Mouse (Mus musculus): ENCODE data around the gene Vmn1r32. TPM values are rescaled to one million over a fixed set of nuclear protein-coding genes. Genes with fewer than 3 reads are reported as not detected.
A peak's percentile ranks its signal among the peaks of the same experiment; 100 is the strongest.

The Vmn1r32 gene
- polyA plus RNA-seq (2014; fragmentation: Nextera tagmentation; extraction: Ambion mirVana), result 0.11 TPM in 1 of 2 replicates, not detected in the other

GRCm38 (mm10) chr6:66559996-66560395 is at the start of gene Vmn1r32:
TSS of gene Vmn1r32 (minus strand) at chr6:66560096.
- Histone ChIP-seq H3K4me1 (ENCODE audit: control insufficient read depth, insufficient read depth, low read length) (no peaks in the 10 kb centered on the region), H3K4me3 (replicated peaks; ENCODE audit: low read depth, low read length) (no peak within 1 kb of the TSS), H3K36me3 (ENCODE audit: control insufficient read depth, insufficient read depth, low read length) (no peaks in the 10 kb centered on the region), H3K4me2 (ENCODE audit: low read length) (no peak within 1 kb of the TSS), H3K9ac (replicated peaks; ENCODE audit: low read length) (no peak within 1 kb of the TSS), H3K9me3 (ENCODE audit: control insufficient read depth, low read length) (no peaks in the 10 kb centered on the region), H3K27ac (replicated peaks; ENCODE audit: low read depth, low read length) (no peak within 1 kb of the TSS), H3K27me3 (ENCODE audit: control insufficient read depth, insufficient read depth, low read length) (no peaks in the 10 kb centered on the region)
- 79% methylated on average over 1 of the region's 1 CpGs for WGBS
- no peak for DNase-seq
- ATAC-seq (ENCODE audit: low FRiP score, low TSS enrichment), result no peak

DNA sequence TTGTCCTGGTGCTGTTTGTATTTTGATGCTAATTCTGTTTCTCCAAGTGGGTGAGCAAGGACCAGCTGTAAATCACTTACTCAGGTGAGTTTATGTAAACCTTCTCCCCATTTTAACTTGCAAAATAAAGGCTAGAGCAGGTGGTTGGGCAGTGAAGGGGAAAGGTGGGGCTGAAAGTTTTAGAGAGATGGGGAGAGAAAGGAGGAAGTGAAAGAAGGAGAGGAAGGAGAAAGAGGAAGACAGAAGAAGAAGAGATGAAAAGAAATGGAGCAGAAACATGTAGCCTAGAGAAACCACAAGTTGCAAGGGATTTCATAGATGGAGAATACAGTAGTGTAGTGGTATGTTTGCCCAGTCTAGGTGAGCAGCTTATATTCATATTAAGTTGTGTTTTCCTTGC is 35.9 kb upstream of the Vmn1r32 start:
- H3K27me3 ChIP-seq (ENCODE audit: control insufficient read depth, insufficient read depth, low read length), result no peaks in the 10 kb centered on the region
- DNase-seq, result no peak
- ATAC-seq (ENCODE audit: low FRiP score, low TSS enrichment), result no peak

GRCm38 (mm10) chr6:66535966-66536365 is 23.9 kb downstream of the Vmn1r32 start:
- H3K4me3 ChIP-seq (replicated peaks; ENCODE audit: low read depth, low read length), result peak overlapping the region; percentile 71
- H3K9me3 ChIP-seq (ENCODE audit: control insufficient read depth, low read length), result no peaks in the 10 kb centered on the region
- peak; percentile 2 for DNase-seq
- peaks cover 14% of the 10 kb centered on the region for H3K36me3 ChIP-seq (ENCODE audit: control insufficient read depth, insufficient read depth, low read length)
- peaks cover 12% of the 10 kb centered on the region; the same call in 1 of the 2 replicates for H3K4me1 ChIP-seq (ENCODE audit: control insufficient read depth, insufficient read depth, low read length)
- H3K4me2 ChIP-seq (ENCODE audit: low read length), result peak overlapping the region; percentile 82
- WGBS, result 17% methylated on average over 7 of the region's 7 CpGs
- H3K27ac ChIP-seq (replicated peaks; ENCODE audit: low read depth, low read length), result no peak overlapping the region
- H3K27me3 ChIP-seq (ENCODE audit: control insufficient read depth, insufficient read depth, low read length), result no peaks in the 10 kb centered on the region
- ATAC-seq (ENCODE audit: low FRiP score, low TSS enrichment), result no peak
- peak overlapping the region; percentile 70 for H3K9ac ChIP-seq (replicated peaks; ENCODE audit: low read length)

More for the DNA sequence above, 35.9 kb upstream of the Vmn1r32 start:
- H3K36me3 ChIP-seq (ENCODE audit: control insufficient read depth, insufficient read depth, low read length), result no peaks in the 10 kb centered on the region
- no peak overlapping the region for H3K4me2 ChIP-seq (ENCODE audit: low read length)
- no peaks in the 10 kb centered on the region for H3K9me3 ChIP-seq (ENCODE audit: control insufficient read depth, low read length)
- H3K4me3 ChIP-seq (replicated peaks; ENCODE audit: low read depth, low read length), result no peak overlapping the region
- no peak overlapping the region for H3K9ac ChIP-seq (replicated peaks; ENCODE audit: low read length)
- no peaks in the 10 kb centered on the region for H3K4me1 ChIP-seq (ENCODE audit: control insufficient read depth, insufficient read depth, low read length)
- no peak overlapping the region for H3K27ac ChIP-seq (replicated peaks; ENCODE audit: low read depth, low read length)

GRCm38 (mm10) chr6:66535028-66535862 is 24.7 kb downstream of the Vmn1r32 start, which contains the start of gene Mad2l1:
TSS of gene Mad2l1 (plus strand) at chr6:66535390.
- peak; percentile 98 for DNase-seq
- Histone ChIP-seq H3K4me3 (replicated peaks; ENCODE audit: low read depth, low read length) (peak within 1 kb of the TSS; percentile 71), H3K9me3 (ENCODE audit: control insufficient read depth, low read length) (no peaks in the 10 kb centered on the region), H3K27ac (replicated peaks; ENCODE audit: low read depth, low read length) (peak within 1 kb of the TSS; percentile 80), H3K36me3 (ENCODE audit: control insufficient read depth, insufficient read depth, low read length) (peaks cover 12% of the 10 kb centered on the region), H3K9ac (replicated peaks; ENCODE audit: low read length) (peak within 1 kb of the TSS; percentile 70), H3K27me3 (ENCODE audit: control insufficient read depth, insufficient read depth, low read length) (no peaks in the 10 kb centered on the region), H3K4me2 (ENCODE audit: low read length) (peak within 1 kb of the TSS; percentile 82), H3K4me1 (ENCODE audit: control insufficient read depth, insufficient read depth, low read length) (peaks cover 12% of the 10 kb centered on the region; the same call in 1 of the 2 replicates)
- WGBS, result under 1% methylated on average over 57 of the region's 57 CpGs
- peak; percentile 99 for ATAC-seq (ENCODE audit: low FRiP score, low TSS enrichment)

DNA sequence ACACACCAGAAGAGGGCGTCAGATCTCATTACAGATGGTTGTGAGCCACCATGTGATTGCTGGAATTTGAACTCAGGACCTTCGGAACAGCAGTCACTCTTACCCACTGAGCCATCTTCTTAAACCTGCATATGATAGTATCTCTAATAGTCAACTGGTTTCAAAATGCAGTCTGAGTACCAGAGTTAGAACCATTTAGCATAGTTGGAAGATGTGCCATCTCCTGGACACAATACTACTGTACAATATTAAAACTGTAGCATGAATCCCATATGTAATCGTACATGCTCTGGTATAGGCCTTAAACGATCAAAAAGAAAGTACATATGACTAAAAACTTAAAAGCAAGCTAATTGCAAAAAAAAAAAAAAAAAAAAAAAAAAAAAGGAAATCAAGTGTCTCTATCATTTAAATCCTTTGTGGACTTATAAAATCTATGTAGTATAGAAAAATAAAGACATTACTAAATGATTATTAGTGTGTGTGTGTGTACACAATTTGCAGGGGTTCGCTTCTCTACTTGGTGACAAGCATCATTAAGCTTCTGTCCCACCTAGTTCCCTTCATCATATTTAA is 25.4 kb downstream of the Vmn1r32 start:
- Histone ChIP-seq H3K27ac (replicated peaks; ENCODE audit: low read depth, low read length) (peak overlapping the region; percentile 80), H3K9ac (replicated peaks; ENCODE audit: low read length) (peak overlapping the region; percentile 70; the same call in 1 of the 2 replicates), H3K9me3 (ENCODE audit: control insufficient read depth, low read length) (no peaks in the 10 kb centered on the region), H3K4me2 (ENCODE audit: low read length) (peak overlapping the region; percentile 82), H3K36me3 (ENCODE audit: control insufficient read depth, insufficient read depth, low read length) (peaks cover 4% of the 10 kb centered on the region), H3K27me3 (ENCODE audit: control insufficient read depth, insufficient read depth, low read length) (no peaks in the 10 kb centered on the region), H3K4me1 (ENCODE audit: control insufficient read depth, insufficient read depth, low read length) (peaks cover 12% of the 10 kb centered on the region; the same call in 1 of the 2 replicates), H3K4me3 (replicated peaks; ENCODE audit: low read depth, low read length) (peak overlapping the region; percentile 71)
- DNase-seq, result peak; percentile 18
- no peak for ATAC-seq (ENCODE audit: low FRiP score, low TSS enrichment)
- WGBS, result 84% methylated on average over 5 of the region's 5 CpGs

- no peaks in the 10 kb centered on the region for H3K9me3 ChIP-seq (ENCODE audit: control insufficient read depth, low read length)
- no peak overlapping the region for H3K27ac ChIP-seq (replicated peaks; ENCODE audit: low read depth, low read length)
- H3K36me3 ChIP-seq (ENCODE audit: control insufficient read depth, insufficient read depth, low read length), result no peaks in the 10 kb centered on the region
- DNase-seq, result peak; percentile 86
- no peaks in the 10 kb centered on the region for H3K27me3 ChIP-seq (ENCODE audit: control insufficient read depth, insufficient read depth, low read length)
- H3K4me3 ChIP-seq (replicated peaks; ENCODE audit: low read depth, low read length), result no peak overlapping the region
- WGBS, result 38% methylated on average over 3 of the region's 3 CpGs
- no peak for ATAC-seq (ENCODE audit: low FRiP score, low TSS enrichment)
- H3K9ac ChIP-seq (replicated peaks; ENCODE audit: low read length), result no peak overlapping the region
- peaks cover 12% of the 10 kb centered on the region; the same call in 1 of the 2 replicates for H3K4me1 ChIP-seq (ENCODE audit: control insufficient read depth, insufficient read depth, low read length)
- no peak overlapping the region for H3K4me2 ChIP-seq (ENCODE audit: low read length)
Measured at GRCm38 (mm10) chr6:66533241-66533640, 26.7 kb downstream of the Vmn1r32 start.

GRCm38 (mm10) chr6:66528386-66528785 is 31.5 kb downstream of the Vmn1r32 start:
- Histone ChIP-seq H3K4me3 (replicated peaks; ENCODE audit: low read depth, low read length) (no peak overlapping the region), H3K27me3 (ENCODE audit: control insufficient read depth, insufficient read depth, low read length) (no peaks in the 10 kb centered on the region), H3K9me3 (ENCODE audit: control insufficient read depth, low read length) (no peaks in the 10 kb centered on the region), H3K36me3 (ENCODE audit: control insufficient read depth, insufficient read depth, low read length) (no peaks in the 10 kb centered on the region), H3K9ac (replicated peaks; ENCODE audit: low read length) (no peak overlapping the region), H3K4me1 (ENCODE audit: control insufficient read depth, insufficient read depth, low read length) (no peaks in the 10 kb centered on the region), H3K4me2 (ENCODE audit: low read length) (no peak overlapping the region), H3K27ac (replicated peaks; ENCODE audit: low read depth, low read length) (no peak overlapping the region)
- DNase-seq (no peak), ATAC-seq (ENCODE audit: low FRiP score, low TSS enrichment) (no peak)
- WGBS, result 93% methylated on average over 10 of the region's 10 CpGs

DNA sequence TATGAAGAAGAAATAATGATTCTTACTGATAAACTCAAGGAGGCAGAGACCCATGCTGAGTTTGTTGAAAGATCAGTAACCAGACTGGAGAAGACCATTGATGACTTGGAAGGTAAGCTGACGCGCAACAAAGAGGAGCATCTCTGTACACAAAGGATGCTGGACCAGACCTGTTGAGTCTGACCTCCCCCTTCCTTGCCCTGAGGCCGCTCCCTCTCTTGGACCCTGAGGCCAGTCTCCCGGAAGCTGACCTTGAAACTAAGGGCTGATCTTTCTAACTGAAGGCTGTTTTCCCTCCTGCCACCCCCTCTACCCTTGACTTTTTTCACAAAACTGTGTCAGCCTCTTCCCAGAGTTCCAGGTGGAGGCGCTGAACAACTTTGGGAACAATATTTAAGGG is 43.5 kb downstream of the Vmn1r32 start:
- Histone ChIP-seq H3K27ac (replicated peaks; ENCODE audit: low read depth, low read length) (no peak overlapping the region), H3K9me3 (ENCODE audit: control insufficient read depth, low read length) (no peaks in the 10 kb centered on the region), H3K27me3 (ENCODE audit: control insufficient read depth, insufficient read depth, low read length) (no peaks in the 10 kb centered on the region), H3K4me1 (ENCODE audit: control insufficient read depth, insufficient read depth, low read length) (no peaks in the 10 kb centered on the region), H3K4me2 (ENCODE audit: low read length) (no peak overlapping the region), H3K9ac (replicated peaks; ENCODE audit: low read length) (no peak overlapping the region), H3K36me3 (ENCODE audit: control insufficient read depth, insufficient read depth, low read length) (no peaks in the 10 kb centered on the region), H3K4me3 (replicated peaks; ENCODE audit: low read depth, low read length) (no peak overlapping the region)
- ATAC-seq (ENCODE audit: low FRiP score, low TSS enrichment), result no peak
- 92% methylated on average over 5 of the region's 5 CpGs for WGBS
- DNase-seq, result no peak

All from midbrain, embryonic 14.5 days (tissue).